Mouse (Mus musculus): ENCODE data around the gene Grap2. TPM values are rescaled to one million over a fixed set of nuclear protein-coding genes. Genes with fewer than 3 reads are reported as not detected.

Gene Grap2
- total and polyA plus RNA-seq, 2 experiments = 0.46 to 0.66 TPM

DNA sequence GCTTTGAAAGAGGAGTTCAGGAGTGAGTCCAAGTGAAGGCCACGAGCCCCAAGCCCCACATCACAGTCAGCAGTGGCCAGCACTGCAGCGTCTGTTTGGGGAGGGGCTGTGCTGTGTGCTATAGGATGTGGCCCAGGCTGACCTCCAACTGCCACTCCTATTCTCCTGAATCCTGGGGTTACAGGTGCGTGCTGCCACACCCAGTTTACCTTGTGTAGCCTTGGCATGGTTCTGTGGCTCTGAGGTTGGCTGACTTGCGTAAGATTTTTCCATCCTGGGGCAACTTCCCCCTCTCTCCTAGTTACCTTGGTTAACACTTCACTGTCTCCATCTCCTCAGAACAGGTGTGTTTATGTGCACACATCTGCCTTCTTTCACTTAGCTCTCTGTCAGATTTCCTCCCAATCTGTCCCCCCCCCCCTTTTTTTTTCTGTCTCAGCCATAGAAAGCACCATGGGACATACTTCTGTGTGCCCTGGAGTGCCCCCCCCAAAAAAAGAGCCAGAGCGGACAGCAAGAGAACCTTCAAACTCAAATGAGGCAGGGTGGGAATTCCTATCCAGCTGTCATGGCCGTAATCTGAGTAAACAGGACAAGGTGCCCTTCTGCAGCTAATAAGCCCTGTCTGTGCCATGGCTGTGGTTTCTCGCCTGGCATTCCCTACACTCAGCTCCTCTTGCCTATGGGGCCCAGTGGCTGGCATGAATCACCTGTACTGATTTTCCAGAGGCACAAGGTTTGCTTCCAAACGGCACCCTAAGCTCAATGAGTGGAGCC lies 129.3 kb downstream of the Grap2 start:
- no peak overlapping the region for H3K9ac ChIP-seq (ENCODE audit: low read depth, low read length)
- no peak for DNase-seq (ENCODE audit: extremely low read depth, low read depth, low spot score)
- peaks cover under 1% of the 10 kb centered on the region; the same call in 1 of the 2 replicates for H3K4me1 ChIP-seq (ENCODE audit: control insufficient read depth, insufficient read depth, low read length)
- no peaks in the 10 kb centered on the region for H3K36me3 ChIP-seq (ENCODE audit: control insufficient read depth, insufficient read depth, low read length)
- no peak for TF ChIP-seq POLR2A (IDR thresholded peaks at IDR 0.05; ENCODE audit: extremely low read depth, insufficient read depth, low read length)
- no peak for TF ChIP-seq CTCF (IDR thresholded peaks at IDR 0.05; ENCODE audit: low read depth, low read length)
- 51% methylated on average over 8 of the region's 8 CpGs for WGBS
- H3K27ac ChIP-seq (replicated peaks; ENCODE audit: insufficient read depth, low read depth, low read length) = no peak overlapping the region
- H3K4me3 ChIP-seq (ENCODE audit: insufficient read depth, low read depth, low read length) = no peak overlapping the region
- no peaks in the 10 kb centered on the region for H3K79me2 ChIP-seq (ENCODE audit: control insufficient read depth, insufficient read depth, low read length)
- H3K27me3 ChIP-seq (ENCODE audit: control insufficient read depth, insufficient read depth, low read length) = no peaks in the 10 kb centered on the region

Other genes with a start within 250 kb of the Grap2 start
- gene Enthd1, start 7.4 kb upstream of the Grap2 start, total RNA-seq (2014; rRNA removed) = not detected in 2 replicates
- not detected in 2 replicates for gene Enthd1, start 7.4 kb upstream of the Grap2 start, polyA plus RNA-seq (2012; rRNA removed)
- gene Fam83f, start 99.3 kb downstream of the Grap2 start, total RNA-seq (2014; rRNA removed) = 0.28 and 0.67 TPM in 2 replicates
- gene Fam83f, start 99.3 kb downstream of the Grap2 start, polyA plus RNA-seq (2012; rRNA removed) = 1.0 and 1.6 TPM in 2 replicates
- gene Tnrc6b, start 138.7 kb downstream of the Grap2 start, total RNA-seq (2014; rRNA removed) = 18.2 and 19.7 TPM in 2 replicates
- gene Tnrc6b, start 138.7 kb downstream of the Grap2 start, polyA plus RNA-seq (2012; rRNA removed) = 6.1 and 7.3 TPM in 2 replicates

All from liver, adult 2 months (tissue).